Mouse (Mus musculus) spleen, adult 2 months (tissue): ENCODE measurements around the gene Mmp12.
"Not testable (repeated sequence)": the region's sequence is repeated elsewhere in the genome, so short reads cannot be mapped to it uniquely, and the experiment has no call there.

Source experiments
- CTCF ChIP-seq: fragments of 200-500 bp; IDR thresholded peaks from 2 replicates; pipeline ENCODE4 v1.5.1; 2011; ENCODE audit warnings: mild to moderate bottlenecking, inconsistent platforms; ENCODE audit not compliant: insufficient read depth, insufficient read length, insufficient replicate concordance; ENCODE audit errors: extremely low read depth
- POLR2A ChIP-seq: fragments of 200-500 bp; IDR thresholded peaks from 2 replicates; pipeline ENCODE4 v1.6.1; 2011; ENCODE audit warnings: low read depth, low read length, inconsistent platforms

- not testable (repeated sequence) for TF ChIP-seq POLR2A, CTCF
These were observed 52.4 kb downstream of the Mmp12 start for GRCm38 (mm10) chr9:7396556-7396955.
